Mouse (Mus musculus): ENCODE measurements around the gene Thpo.

DNA sequence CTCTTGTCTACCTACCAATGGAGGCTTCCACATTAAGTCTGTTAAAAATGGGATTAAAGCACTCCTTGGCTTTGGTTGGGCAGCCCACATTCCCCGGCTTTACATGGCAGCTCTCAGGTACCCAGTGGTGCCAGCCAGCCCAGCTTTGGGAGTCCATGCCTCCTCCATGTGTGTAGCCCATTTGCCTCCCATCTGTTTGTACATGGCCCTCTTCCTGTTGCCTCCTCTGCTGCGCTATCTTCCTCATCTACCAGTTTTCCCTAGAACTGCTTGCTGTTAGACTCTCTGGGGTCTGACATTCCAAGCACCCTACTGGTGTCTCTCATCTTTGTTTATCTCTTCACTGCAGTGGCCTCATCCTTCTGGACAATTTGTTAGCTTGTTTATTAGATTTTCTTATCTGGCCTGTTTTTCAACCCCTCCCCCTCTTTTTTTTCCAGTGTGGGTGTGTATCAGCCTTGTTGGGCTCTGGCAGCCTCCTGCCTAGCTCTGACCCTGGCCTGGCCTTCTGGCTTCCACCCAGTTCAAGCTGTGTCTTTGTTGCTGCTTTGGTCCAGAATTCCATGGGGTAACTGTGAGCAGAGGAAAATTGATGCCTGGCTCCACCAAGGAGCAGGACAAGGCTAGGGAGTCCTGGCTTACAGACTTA lies 27.8 kb downstream of the Thpo start:
- TF ChIP-seq CTCF (IDR thresholded peaks at IDR 0.05; ENCODE audit: low read depth) (no peak), EP300 (IDR thresholded peaks at IDR 0.05; ENCODE audit: low read depth) (peak; percentile 60)

All from liver, embryonic 14.5 days (tissue).